Mouse (Mus musculus): ENCODE data around the gene Rdh13.
"Not testable (repeated sequence)": the region's sequence is repeated elsewhere in the genome, so short reads cannot be mapped to it uniquely, and the experiment has no call there.

Gene Rdh13

DNA sequence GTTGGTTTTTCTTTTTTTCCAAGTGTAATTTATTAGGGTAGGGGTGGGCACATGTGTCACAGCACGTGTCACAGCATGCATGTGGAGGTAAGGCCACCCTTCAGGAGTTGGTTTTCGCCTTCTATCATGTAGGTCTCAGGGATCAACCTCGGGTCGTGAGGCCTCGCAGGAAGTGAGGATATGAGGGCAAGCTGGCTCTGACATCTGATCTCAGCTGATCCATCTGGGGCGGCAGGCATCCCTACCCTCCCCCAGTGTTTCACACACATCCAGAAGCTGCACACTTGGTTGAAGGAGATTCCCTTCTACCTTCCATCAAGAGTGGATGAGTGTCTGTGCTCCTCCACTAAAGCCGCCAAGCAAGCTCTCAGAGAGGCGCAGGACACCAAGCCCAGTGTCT is 13.4 kb downstream of the Rdh13 start:
- DNase-seq (ENCODE audit: low spot score): no peak

DNA sequence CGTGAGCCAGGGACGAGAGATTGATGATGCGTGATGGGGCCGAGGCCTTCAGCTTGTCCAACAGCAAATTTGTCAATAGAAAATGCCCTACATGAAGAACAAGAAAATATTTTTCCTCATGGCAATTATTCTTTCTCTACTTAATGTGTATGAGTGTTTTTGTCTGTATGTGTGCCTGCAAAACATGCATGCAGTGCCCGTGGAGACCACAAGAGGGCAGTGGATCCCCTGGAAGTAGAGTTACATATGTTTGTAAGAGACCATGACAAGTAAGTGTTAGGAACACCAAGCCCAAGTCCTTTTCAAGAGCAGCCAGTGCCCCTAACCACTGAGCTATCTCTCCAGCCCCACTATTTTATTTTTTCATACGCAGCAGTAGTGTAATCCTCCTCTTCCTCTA is 13.9 kb downstream of the Rdh13 start:
- DNase-seq (ENCODE audit: low spot score): peak; percentile 87

DNA sequence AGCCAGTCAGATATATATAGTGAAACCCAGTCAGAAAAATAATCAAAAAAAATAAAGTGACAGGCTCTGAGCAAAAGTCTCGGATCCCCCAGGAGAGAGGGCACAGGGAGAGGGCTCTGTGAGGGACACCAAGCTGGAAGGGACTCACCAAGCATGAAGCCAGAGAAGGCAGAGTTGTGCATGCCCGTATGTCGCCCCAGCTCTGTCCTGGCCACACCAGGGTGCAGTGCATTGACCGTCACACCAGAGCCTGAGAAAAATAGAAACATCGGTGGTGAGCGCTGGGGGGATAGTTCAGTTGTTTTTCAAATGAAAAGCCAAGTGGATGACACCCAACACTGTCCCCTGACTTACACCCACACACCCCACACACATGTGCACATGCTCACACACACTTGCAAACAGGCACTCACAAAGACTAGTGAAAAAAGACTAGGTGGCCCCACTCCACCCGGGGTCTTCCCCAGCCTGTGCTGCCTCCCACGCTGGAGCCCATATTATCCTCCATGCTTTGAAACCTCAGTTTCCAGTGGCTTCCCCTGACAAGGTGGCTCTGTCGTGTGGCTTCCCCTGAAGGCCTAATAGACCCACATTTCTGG is 15.1 kb downstream of the Rdh13 start:
- DNase-seq (ENCODE audit: low spot score): peak; percentile 32

DNA sequence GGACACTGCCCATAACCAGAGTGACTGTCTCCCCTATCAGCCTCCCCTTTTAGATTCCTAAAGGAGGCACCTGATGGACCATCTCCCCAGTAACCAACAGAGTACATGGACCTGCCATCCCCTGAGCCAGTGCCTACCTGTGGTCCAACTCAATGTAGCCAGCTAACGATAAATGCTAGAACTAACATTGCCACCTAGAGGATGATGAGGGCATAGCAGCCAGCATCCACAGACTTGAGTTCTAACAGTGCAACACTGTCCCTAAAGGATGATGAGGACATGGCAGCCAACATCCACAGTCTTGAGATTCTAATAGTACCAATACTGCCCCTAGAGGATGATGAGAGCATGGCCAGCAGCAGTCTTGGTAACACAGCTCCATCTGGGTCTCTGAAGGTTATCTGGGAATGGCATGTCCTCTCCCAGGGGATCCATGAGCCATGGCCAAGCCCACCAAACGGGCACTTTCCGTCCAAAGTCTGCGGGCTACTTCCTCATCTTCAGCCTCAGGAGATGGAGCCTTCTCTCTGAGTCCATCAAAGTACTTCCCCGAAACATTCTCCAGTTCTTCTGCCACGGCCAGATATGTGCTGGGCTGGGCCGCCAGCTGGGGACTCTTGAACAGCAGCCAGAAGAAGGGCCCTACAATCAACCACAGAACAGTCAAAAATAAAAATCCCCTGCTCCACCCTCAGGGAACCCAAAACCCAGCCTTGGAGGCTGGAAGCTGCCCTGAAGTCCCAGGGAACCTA is 18.1 kb downstream of the Rdh13 start:
- peak; percentile 89 for DNase-seq (ENCODE audit: low spot score)

DNA sequence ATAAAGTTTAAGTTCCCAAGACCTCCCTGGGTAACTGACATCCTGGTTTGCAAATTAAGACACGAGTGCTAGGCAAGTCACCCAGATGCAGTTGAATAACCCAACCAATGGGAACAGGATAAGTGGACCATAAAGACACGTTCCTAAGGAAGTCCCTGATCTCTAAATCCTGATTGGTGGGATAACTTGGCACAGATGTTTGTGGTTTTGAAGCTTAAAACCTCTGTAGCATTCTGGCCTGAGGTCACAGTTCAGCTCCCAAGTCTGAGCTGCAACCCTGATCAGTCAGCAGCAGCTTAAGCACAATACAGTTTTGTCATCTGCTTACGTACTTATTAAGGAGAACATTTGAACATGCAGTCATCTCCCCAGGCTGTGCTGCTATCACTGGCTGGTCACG is 25.2 kb downstream of the Rdh13 start:
- DNase-seq (ENCODE audit: low spot score): no peak

DNA sequence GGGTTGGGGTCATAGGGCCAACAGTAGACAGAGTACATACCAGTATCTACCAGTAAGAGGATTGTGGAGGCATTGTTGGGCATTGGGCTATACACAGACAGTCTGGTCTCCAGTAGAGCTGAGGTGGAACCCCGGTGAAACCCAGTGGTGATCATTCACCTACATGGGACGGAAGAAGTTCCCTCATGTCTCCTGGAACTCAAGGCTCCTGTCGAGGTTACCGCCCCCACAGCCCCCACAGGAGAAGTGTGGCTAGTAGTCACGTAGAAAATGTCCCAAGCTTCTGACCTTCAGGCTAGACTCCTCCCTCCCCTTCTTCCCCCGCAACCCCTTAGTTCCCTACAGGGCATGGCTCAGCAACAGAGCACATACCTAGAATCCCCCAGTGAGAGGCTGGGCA is 25.8 kb downstream of the Rdh13 start:
- no peak for DNase-seq (ENCODE audit: low spot score)

DNA sequence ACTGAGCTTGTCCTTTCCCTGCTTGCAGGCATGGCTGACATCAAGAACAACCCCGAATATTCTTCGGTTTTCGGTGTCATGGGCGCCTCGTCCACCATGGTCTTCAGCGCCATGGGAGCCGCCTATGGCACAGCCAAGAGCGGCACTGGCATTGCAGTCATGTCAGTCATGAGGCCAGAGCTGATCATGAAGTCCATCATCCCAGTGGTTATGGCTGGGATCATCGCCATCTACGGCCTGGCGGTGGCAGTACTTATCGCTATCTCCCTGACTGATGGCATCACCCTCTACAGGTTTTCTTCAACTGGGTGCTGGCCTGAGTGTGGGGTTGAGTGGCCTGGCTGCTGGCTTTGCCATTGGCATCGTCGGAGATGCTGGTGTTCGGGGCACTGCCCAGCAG is 33.0 kb downstream of the Rdh13 start:
- not testable (repeated sequence) for DNase-seq (ENCODE audit: low spot score)

DNA sequence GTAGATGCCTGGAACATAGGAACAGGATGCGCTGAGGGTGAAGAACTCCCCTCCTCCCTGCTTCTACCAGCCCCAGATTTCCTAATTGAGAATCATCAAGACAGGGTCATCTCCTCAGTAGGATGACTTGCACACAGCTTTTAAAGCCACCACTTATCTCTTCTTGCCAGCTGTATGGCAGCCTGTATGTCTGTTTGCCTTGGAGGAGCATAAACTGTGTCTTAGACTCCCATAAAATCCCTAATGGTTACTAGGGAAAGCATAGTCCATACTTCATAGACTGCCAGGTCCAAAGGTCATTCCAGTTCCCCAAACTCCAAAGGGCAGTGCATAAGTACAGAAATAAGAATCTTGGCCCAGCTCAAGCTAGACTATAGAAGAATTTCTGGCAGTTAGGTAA is 47.7 kb downstream of the Rdh13 start, which contains the start of gene Gp6:
Gene Gp6 (minus strand): TSS at position 15 of the 400 bp plus-strand sequence.
- DNase-seq (ENCODE audit: low spot score): no peak
